Mouse (Mus musculus) heart, adult 2 months (tissue): Measurements from ENCODE around the gene Gm10837.

Experiments
- CTCF ChIP-seq: fragments of 200-600 bp; IDR thresholded peaks from 2 replicates; pipeline ENCODE4 v1.8.1; 2022; ENCODE audit warnings: antibody characterized with exemption, mild to moderate bottlenecking, moderate library complexity
- EP300 ChIP-seq: fragments of 200-500 bp; IDR thresholded peaks from 2 replicates; pipeline ENCODE4 v1.6.1; 2011; ENCODE audit warnings: low read depth, low read length, control low read depth; ENCODE audit not compliant: insufficient read depth
- POLR2A ChIP-seq: fragments of 200-500 bp; IDR thresholded peaks from 2 replicates; pipeline ENCODE4 v1.6.1; 2011; ENCODE audit warnings: mild to moderate bottlenecking, low read depth, low read length, control low read depth; ENCODE audit not compliant: insufficient read depth

GRCm38 (mm10) chr14:122472647-122473046 lies 17.7 kb upstream of the Gm10837 start:
- TF ChIP-seq CTCF, result no peak
- TF ChIP-seq EP300, result no peak
- TF ChIP-seq POLR2A, result no peak
